Mouse (Mus musculus): ENCODE measurements around the gene Hist1h3e. TPM values are rescaled to one million over a fixed set of nuclear protein-coding genes. Genes with fewer than 3 reads are reported as not detected.
"Not testable (repeated sequence)": the region's sequence is repeated elsewhere in the genome, so short reads cannot be mapped to it uniquely, and the experiment has no call there.

Gene Hist1h3e
- polyA plus RNA-seq, 1 experiment from 2014 or later = 6.8 TPM

DNA sequence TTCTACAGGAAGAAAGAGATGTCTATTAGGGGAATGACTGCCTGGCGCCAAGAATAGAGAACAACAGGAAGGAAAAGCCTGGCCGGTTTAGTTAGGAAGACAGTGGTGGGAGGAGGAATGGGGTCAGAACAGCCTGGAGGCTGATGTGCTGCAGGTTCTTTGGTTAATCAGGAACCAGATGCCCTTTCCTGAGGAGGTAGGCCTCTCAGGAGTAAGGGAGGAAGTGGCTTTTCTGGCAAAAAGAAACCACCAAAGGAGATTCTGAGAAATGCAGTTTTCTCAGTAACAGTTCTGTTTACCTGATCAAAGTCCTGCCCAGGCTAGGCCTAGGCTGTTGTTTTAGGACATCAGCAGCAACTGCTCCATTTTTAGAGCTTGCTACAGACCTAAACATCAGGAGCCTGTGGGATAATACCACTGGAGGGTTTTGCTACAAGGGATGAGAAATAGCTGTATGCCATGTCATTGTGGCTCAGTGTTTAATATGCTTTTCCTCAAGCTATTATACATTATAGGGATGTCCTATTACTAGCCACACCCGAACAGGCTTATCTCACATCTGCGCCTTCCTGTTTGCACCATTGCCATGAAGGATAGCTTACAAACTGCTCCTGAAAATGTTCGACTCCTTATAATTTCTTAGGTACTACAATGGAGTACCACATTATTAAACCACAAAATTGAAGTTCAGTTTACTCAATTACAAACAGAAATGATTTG lies 31.0 kb upstream of the Hist1h3e start:
- Histone ChIP-seq H3K4me1 (replicated peaks) (peaks cover 61% of the 10 kb centered on the region), H3K4me2 (peak overlapping the region; percentile 9; the same call in 1 of the 2 replicates)
- WGBS (ENCODE audit: insufficient replicate concordance) = 20% methylated on average over 5 of the region's 5 CpGs

DNA sequence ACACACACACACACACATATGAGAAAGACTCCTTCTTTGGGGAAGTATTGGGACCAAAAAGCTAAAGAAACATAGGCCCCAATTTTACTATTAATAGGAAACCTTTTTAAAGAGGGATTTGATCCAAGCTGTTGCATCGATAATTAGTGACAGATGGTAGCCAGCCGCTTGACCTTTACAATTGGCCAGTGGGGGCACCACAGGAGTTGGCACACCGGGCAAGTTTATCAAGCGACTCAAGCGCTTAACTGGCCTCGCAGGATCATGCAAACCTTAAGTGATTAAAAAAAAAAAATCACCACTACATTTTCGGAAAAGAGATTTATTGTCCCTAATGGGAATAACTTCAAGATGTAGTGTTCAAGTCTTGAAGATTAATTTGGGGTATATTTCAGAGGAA lies 30.4 kb upstream of the Hist1h3e start:
- Histone ChIP-seq H3K27ac (peak overlapping the region; percentile 80), H3K9me3 (replicated peaks) (no peaks in the 10 kb centered on the region), H3K4me3 (replicated peaks) (no peak overlapping the region), H3K27me3 (no peaks in the 10 kb centered on the region), H3K36me3 (no peaks in the 10 kb centered on the region), H3K9ac (peak overlapping the region; percentile 56; the same call in 1 of the 2 replicates), H3K4me2 (no peak overlapping the region), H3K4me1 (replicated peaks) (peaks cover 61% of the 10 kb centered on the region)
- no peak for ATAC-seq (ENCODE audit: low read depth)
- no peak for DNase-seq
- WGBS (ENCODE audit: insufficient replicate concordance) = 71% methylated on average over 7 of the region's 7 CpGs

More for the DNA sequence above, 31.0 kb upstream of the Hist1h3e start:
- Histone ChIP-seq H3K27me3 (no peaks in the 10 kb centered on the region), H3K9ac (peak overlapping the region; percentile 56), H3K27ac (peak overlapping the region; percentile 80), H3K36me3 (no peaks in the 10 kb centered on the region), H3K4me3 (replicated peaks) (no peak overlapping the region), H3K9me3 (replicated peaks) (no peaks in the 10 kb centered on the region)
- no peak for DNase-seq
- 0 out of 2 replicates have a peak, but pooled peaks have one; percentile 30 for ATAC-seq (ENCODE audit: low read depth)

DNA sequence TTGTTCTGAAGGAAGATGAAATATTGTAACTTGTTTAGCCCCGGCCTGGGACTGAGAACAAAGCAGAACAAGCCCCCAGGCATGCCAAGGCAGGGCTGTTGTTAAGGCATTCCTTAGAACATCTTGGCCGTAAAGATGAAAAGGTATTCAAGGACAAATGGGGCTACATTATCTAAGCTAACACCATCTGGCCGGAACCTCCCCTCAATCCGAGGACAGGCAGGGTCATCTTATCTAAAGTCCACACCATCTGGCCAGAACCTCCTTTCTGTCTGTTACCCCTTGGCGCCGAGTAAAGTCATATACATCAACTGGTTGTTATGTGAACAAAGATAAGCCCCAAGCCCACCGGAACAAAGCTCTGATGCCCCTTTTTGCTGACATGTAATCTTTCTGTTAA lies 29.7 kb upstream of the Hist1h3e start:
- not testable (repeated sequence) for H3K27ac ChIP-seq; H3K36me3 ChIP-seq; DNase-seq; H3K27me3 ChIP-seq; H3K4me2 ChIP-seq; ATAC-seq (ENCODE audit: low read depth); H3K9me3 ChIP-seq (replicated peaks); H3K4me3 ChIP-seq (replicated peaks); H3K9ac ChIP-seq
- H3K4me1 ChIP-seq (replicated peaks) = peaks cover 58% of the 10 kb centered on the region
- WGBS (ENCODE audit: insufficient replicate concordance) = 61% methylated on average over 7 of the region's 7 CpGs

DNA sequence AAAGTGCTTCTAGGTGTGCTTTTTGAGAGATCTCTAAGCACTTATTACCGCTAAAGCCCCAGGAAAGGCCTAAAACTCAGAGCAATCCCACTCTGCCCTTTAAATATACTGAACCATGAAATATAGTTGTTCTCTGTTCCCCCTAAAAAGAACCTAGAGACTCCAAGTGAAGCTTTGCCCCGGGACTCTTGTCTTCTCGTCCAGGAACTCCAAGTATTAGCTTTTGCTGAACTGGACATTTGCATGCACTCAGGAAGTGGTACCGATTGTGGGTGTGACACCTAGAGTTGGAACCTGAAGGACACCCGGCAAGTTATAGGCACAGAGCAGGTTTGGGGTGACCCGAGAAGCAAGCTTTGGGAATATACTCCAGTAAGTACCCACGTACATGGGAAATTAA lies 29.0 kb upstream of the Hist1h3e start:
- no peak for DNase-seq
- 87% methylated on average over 7 of the region's 7 CpGs for WGBS (ENCODE audit: insufficient replicate concordance)
- peaks cover 56% of the 10 kb centered on the region for H3K4me1 ChIP-seq (replicated peaks)

DNA sequence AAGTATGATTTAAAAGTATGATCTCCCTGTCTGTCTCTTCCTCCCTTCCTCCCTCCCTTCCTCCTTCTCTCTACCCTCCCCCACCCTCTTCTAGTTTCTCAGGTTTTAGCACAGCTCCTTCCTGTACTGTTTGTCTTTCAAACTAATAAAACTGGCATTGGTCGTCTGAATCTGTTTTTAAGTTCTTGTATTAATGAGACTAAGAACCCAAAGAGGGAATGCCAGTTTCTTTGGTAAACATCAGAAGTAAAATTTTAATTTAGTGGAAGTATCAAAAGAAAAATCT lies 24.7 kb upstream of the Hist1h3e start:
- WGBS (ENCODE audit: insufficient replicate concordance) = 0% methylated on average over 1 of the region's 1 CpGs
- Histone ChIP-seq H3K4me1 (replicated peaks) (peaks cover 47% of the 10 kb centered on the region), H3K9me3 (replicated peaks) (no peaks in the 10 kb centered on the region), H3K4me2 (peak overlapping the region; percentile 71), H3K9ac (peak overlapping the region; percentile 77), H3K27ac (peak overlapping the region; percentile 100), H3K36me3 (no peaks in the 10 kb centered on the region), H3K4me3 (replicated peaks) (peak overlapping the region; percentile 36), H3K27me3 (no peaks in the 10 kb centered on the region)
- DNase-seq (no peak), ATAC-seq (ENCODE audit: low read depth) (no peak)

More for the DNA sequence above, 29.0 kb upstream of the Hist1h3e start:
- Histone ChIP-seq H3K27me3 (no peaks in the 10 kb centered on the region), H3K9ac (no peak overlapping the region), H3K9me3 (replicated peaks) (no peaks in the 10 kb centered on the region), H3K36me3 (no peaks in the 10 kb centered on the region), H3K27ac (no peak overlapping the region), H3K4me3 (replicated peaks) (no peak overlapping the region), H3K4me2 (no peak overlapping the region)
- no peak for ATAC-seq (ENCODE audit: low read depth)

DNA sequence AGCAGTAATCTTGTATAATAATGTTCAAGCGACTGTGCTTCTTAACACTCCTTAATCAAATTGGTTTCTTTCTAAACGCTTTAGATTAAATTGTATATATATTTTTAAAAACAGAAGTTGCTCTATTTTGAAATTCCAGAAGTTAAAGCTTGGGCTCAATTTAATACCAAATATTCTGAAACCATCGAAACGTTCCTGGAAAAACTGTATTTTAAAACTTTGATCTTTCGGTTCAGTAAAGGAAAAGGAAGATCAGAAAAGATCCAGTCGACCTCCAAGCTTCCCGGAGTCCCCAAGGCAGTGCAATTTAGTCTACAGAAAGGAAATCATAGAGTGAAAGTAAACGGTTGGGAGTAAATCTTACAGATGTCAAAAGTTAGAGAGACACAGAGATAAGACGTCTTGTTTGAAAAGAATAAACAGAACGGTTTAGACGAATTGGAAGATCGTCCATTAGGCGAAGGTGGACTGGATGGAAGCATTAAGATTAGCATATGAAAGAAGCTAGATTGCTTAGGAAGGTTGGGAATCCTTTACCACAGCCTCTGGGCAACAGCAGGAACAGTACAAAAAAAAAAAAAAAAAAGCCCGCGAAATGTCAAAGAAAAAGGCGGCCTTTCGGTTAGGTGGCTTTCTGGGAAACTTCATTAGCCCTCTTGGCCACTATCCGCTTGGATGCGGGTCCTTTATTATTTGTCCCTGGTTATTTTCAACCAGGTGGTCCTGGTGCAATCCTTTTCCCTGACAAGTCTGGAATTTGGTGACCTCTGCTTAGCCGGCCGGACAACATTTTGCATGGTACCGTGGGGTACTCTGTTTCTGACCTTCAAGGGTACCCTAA lies 24.1 kb upstream of the Hist1h3e start:
- ATAC-seq (ENCODE audit: low read depth) (no peak), DNase-seq (peak; percentile 18)
- Histone ChIP-seq H3K4me1 (replicated peaks) (peaks cover 49% of the 10 kb centered on the region), H3K9me3 (replicated peaks) (no peaks in the 10 kb centered on the region), H3K36me3 (no peaks in the 10 kb centered on the region), H3K4me3 (replicated peaks) (peak overlapping the region; percentile 63), H3K27ac (peak overlapping the region; percentile 100), H3K9ac (peak overlapping the region; percentile 77), H3K27me3 (no peaks in the 10 kb centered on the region), H3K4me2 (peak overlapping the region; percentile 71)
- WGBS (ENCODE audit: insufficient replicate concordance) = 3% methylated on average over 22 of the region's 22 CpGs

DNA sequence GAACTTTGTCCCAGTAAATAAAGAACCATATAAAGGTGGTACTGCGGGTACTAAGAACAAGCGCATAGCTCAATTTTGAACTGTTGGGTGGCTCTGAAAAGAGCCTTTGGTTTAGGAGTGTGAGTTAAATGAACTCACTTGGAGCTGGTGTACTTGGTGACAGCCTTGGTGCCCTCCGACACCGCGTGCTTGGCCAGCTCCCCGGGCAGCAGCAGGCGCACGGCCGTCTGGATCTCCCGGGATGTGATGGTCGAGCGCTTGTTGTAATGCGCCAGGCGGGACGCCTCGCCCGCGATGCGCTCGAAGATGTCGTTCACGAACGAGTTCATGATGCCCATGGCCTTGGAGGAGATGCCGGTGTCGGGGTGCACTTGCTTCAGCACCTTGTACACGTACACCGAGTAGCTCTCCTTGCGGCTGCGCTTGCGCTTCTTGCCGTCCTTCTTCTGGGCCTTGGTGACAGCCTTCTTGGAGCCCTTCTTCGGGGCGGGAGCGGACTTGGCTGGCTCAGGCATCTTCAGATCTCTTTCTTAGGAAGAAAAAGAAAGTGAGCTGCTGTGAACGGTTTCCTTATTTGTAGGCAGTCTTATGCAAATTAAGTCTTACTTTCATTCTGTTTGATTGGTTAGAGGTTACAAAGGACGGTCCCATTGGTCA lies 23.4 kb upstream of the Hist1h3e start:
- H3K4me3 ChIP-seq (replicated peaks) = peak overlapping the region; percentile 63
- H3K36me3 ChIP-seq; H3K9me3 ChIP-seq (replicated peaks); H3K27me3 ChIP-seq: not testable (repeated sequence)
- peak; percentile 86 for DNase-seq
- peaks cover 57% of the 10 kb centered on the region for H3K4me1 ChIP-seq (replicated peaks)
- peak overlapping the region; percentile 79 for H3K4me2 ChIP-seq
- ATAC-seq (ENCODE audit: low read depth) = peak; percentile 76
- peak overlapping the region; percentile 88 for H3K9ac ChIP-seq
- peak overlapping the region; percentile 100 for H3K27ac ChIP-seq
- WGBS (ENCODE audit: insufficient replicate concordance) = under 1% methylated on average over 34 of the region's 36 CpGs

DNA sequence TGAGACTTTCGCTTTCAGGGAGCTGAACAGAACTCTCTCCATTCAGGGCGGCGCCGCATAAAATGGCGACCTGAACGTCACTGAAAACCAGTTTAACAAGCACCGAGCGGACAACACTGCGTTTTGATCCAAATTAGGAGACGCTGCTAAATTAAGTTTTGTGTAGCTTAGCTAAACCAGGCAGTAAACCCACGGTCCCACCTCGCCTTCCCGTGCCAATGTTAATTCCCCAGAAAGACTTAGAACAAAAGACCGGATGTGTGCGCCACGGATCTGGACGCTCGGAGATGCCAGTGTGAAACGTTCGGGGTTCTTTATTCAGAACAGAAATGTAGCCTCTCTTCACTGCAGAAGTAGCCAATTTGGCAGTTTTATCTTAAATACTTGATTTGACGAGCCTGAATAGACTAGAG lies 22.9 kb upstream of the Hist1h3e start:
- DNase-seq (peak; percentile 68), ATAC-seq (ENCODE audit: low read depth) (peak; percentile 2)
- Histone ChIP-seq H3K27ac (peak overlapping the region; percentile 100), H3K36me3 (no peaks in the 10 kb centered on the region), H3K4me3 (replicated peaks) (peak overlapping the region; percentile 63), H3K4me1 (replicated peaks) (peaks cover 62% of the 10 kb centered on the region), H3K9me3 (replicated peaks) (no peaks in the 10 kb centered on the region), H3K27me3 (no peaks in the 10 kb centered on the region), H3K4me2 (peak overlapping the region; percentile 79), H3K9ac (peak overlapping the region; percentile 88)
- WGBS (ENCODE audit: insufficient replicate concordance) = under 1% methylated on average over 21 of the region's 21 CpGs

DNA sequence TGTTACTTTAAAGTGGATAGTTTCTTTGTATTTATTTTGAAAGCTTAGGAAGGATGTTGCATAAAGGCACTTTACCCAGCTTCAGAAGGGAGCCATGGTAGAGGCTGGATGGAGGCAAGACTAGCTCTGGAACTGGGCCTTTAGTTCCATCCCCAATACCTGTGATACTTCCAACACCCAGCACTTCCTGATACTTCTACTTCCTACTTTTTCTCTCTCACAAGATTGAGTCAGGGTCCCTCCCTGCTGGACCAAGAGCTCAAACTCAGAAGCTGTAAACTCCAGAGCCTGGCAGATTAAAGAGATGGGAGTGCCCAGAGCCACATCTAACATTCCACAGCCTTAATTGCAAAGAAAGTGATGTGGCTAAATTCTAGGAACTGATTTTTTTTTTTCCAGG lies 22.2 kb upstream of the Hist1h3e start:
- ATAC-seq (ENCODE audit: low read depth) (no peak), DNase-seq (peak; percentile 13)
- Histone ChIP-seq H3K9ac (peak overlapping the region; percentile 88), H3K4me1 (replicated peaks) (peaks cover 62% of the 10 kb centered on the region), H3K4me2 (peak overlapping the region; percentile 79), H3K27me3 (no peaks in the 10 kb centered on the region), H3K9me3 (replicated peaks) (no peaks in the 10 kb centered on the region), H3K4me3 (replicated peaks) (peak overlapping the region; percentile 63), H3K36me3 (no peaks in the 10 kb centered on the region), H3K27ac (peak overlapping the region; percentile 100)

DNA sequence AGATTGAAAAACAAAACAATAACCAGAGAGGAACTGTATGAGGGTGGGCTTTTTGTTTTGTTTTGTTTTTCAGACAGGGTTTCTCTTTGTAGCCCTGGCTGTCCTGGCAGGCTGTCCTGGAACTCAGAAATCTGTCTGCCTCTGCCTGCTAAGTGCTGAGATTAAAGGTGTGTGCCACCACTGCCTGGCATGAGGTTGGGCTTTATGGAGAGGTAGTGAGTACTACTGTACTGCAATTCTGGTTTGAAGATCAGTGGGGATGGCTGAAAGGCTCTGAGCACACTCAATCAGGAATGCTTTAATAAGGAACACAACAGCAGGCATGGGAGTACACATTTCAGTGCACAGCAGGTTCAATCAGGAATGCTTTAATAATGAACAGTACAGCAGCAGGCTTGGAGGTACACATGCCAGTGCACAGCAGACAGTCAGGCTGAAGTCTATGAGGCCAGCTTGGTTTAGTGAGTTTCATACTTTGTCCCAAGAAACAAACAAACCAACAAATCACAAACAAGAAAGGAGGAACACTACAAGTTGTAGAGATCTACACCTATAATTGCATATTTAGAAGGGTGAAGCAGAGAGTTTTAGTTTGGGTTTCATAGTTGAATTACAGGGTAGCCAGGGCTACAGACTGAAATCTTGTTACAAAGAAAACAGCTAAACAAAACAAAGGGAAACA lies 21.4 kb upstream of the Hist1h3e start:
- ATAC-seq (ENCODE audit: low read depth) = no peak
- H3K4me1 ChIP-seq (replicated peaks) = peaks cover 60% of the 10 kb centered on the region
- peak overlapping the region; percentile 63 for H3K4me3 ChIP-seq (replicated peaks)
- H3K9ac ChIP-seq = peak overlapping the region; percentile 88
- no peak for DNase-seq
- no peaks in the 10 kb centered on the region for H3K36me3 ChIP-seq
- peak overlapping the region; percentile 100 for H3K27ac ChIP-seq
- H3K4me2 ChIP-seq = peak overlapping the region; percentile 78
- no peaks in the 10 kb centered on the region for H3K9me3 ChIP-seq (replicated peaks)
- no peaks in the 10 kb centered on the region for H3K27me3 ChIP-seq

All from liver, embryonic 13.5 days (tissue).